Mouse (Mus musculus): Measurements from ENCODE around the gene Cd84. TPM values are rescaled to one million over a fixed set of nuclear protein-coding genes. Genes with fewer than 3 reads are reported as not detected.

Cd84 gene
- polyA plus RNA-seq, 1 experiment = not detected

- TF ChIP-seq GATA1 (IDR thresholded peaks at IDR 0.05; ENCODE audit: low read length) (no peak), TAL1 (IDR thresholded peaks at IDR 0.05; ENCODE audit: low read length) (no peak)
- no peak overlapping the region for H3K4me3 ChIP-seq (replicated peaks)
- H3K36me3 ChIP-seq (ENCODE audit: control insufficient read depth) = no peaks in the 10 kb centered on the region
- no peaks in the 10 kb centered on the region for H3K27me3 ChIP-seq (ENCODE audit: control insufficient read depth)
- H3K9me3 ChIP-seq (ENCODE audit: control insufficient read depth, low read length) = no peaks in the 10 kb centered on the region
- no peaks in the 10 kb centered on the region for H3K4me1 ChIP-seq (ENCODE audit: control insufficient read depth)
These were observed 83.3 kb downstream of the Cd84 start for GRCm38 (mm10) chr1:171922844-171923243.

- Histone ChIP-seq H3K4me3 (replicated peaks) (no peak overlapping the region), H3K9me3 (ENCODE audit: control insufficient read depth, low read length) (no peaks in the 10 kb centered on the region), H3K27me3 (ENCODE audit: control insufficient read depth) (no peaks in the 10 kb centered on the region), H3K4me1 (ENCODE audit: control insufficient read depth) (no peaks in the 10 kb centered on the region), H3K36me3 (ENCODE audit: control insufficient read depth) (no peaks in the 10 kb centered on the region)
- TF ChIP-seq GATA1 (IDR thresholded peaks at IDR 0.05; ENCODE audit: low read length) (no peak), TAL1 (IDR thresholded peaks at IDR 0.05; ENCODE audit: low read length) (no peak)
These were observed 85.4 kb downstream of the Cd84 start for GRCm38 (mm10) chr1:171924900-171925299.

GRCm38 (mm10) chr1:171933851-171934250 is 94.4 kb downstream of the Cd84 start:
- Histone ChIP-seq H3K4me3 (replicated peaks) (no peak overlapping the region), H3K4me1 (ENCODE audit: control insufficient read depth) (no peaks in the 10 kb centered on the region), H3K27me3 (ENCODE audit: control insufficient read depth) (no peaks in the 10 kb centered on the region), H3K9me3 (ENCODE audit: control insufficient read depth, low read length) (no peaks in the 10 kb centered on the region), H3K36me3 (ENCODE audit: control insufficient read depth) (no peaks in the 10 kb centered on the region)
- TF ChIP-seq GATA1 (IDR thresholded peaks at IDR 0.05; ENCODE audit: low read length) (no peak), TAL1 (IDR thresholded peaks at IDR 0.05; ENCODE audit: low read length) (no peak)

GRCm38 (mm10) chr1:171938952-171939948 is 99.8 kb downstream of the Cd84 start:
- Histone ChIP-seq H3K4me3 (replicated peaks) (no peak overlapping the region), H3K4me1 (ENCODE audit: control insufficient read depth) (no peaks in the 10 kb centered on the region), H3K27me3 (ENCODE audit: control insufficient read depth) (no peaks in the 10 kb centered on the region), H3K36me3 (ENCODE audit: control insufficient read depth) (no peaks in the 10 kb centered on the region), H3K9me3 (ENCODE audit: control insufficient read depth, low read length) (no peaks in the 10 kb centered on the region)
- TF ChIP-seq TAL1 (IDR thresholded peaks at IDR 0.05; ENCODE audit: low read length) (no peak), GATA1 (IDR thresholded peaks at IDR 0.05; ENCODE audit: low read length) (no peak)

Other genes with a start within 250 kb of the Cd84 start
- 0.01 and 0.03 TPM in 2 replicates for gene Ly9, start 232.3 kb upstream of the Cd84 start, polyA plus RNA-seq (2012)
- gene Slamf7, start 186.7 kb upstream of the Cd84 start, polyA plus RNA-seq (2012) = not detected in 2 replicates
- not detected in 2 replicates for gene Cd48, start 157.7 kb upstream of the Cd84 start, polyA plus RNA-seq (2012)
- 0.01 TPM in 1 of 2 replicates, not detected in the other for gene Slamf1, start 72.6 kb upstream of the Cd84 start, polyA plus RNA-seq (2012)
- not detected in 2 replicates for gene Gm10521, start 56.0 kb downstream of the Cd84 start, polyA plus RNA-seq (2012)
- gene Slamf6, start 77.8 kb downstream of the Cd84 start, polyA plus RNA-seq (2012) = 0.01 TPM in 2 replicates
- gene Vangl2, start 188.7 kb downstream of the Cd84 start, polyA plus RNA-seq (2012) = 0.01 TPM in 1 of 2 replicates, not detected in the other
- gene Nhlh1, start 217.9 kb downstream of the Cd84 start, polyA plus RNA-seq (2012) = not detected in 2 replicates
- 0.55 and 0.78 TPM in 2 replicates for gene Copa, start 242.8 kb downstream of the Cd84 start, polyA plus RNA-seq (2012)
- 0.30 and 0.64 TPM in 2 replicates for gene Ncstn, start 243.1 kb downstream of the Cd84 start, polyA plus RNA-seq (2012)